Mouse (Mus musculus) limb, embryonic 14.5 days (tissue): Measurements from ENCODE around the gene Plcb4. TPM values are rescaled to one million over a fixed set of nuclear protein-coding genes. Genes with fewer than 3 reads are reported as not detected.

Experiments used
- ATAC-seq: fragments of 200-750 bp; cut with Nextera tagmentation; 2 replicates; pipeline ENCODE4 v1.8.0; 2017; ENCODE audit warnings: low read depth, moderate number of reproducible peaks, moderate TSS enrichment; ENCODE audit not compliant: low FRiP score
- DNase-seq: peaks from one replicate; pipeline ENCODE4 v3.0.0-alpha.2; 2015; ENCODE audit warnings: low spot score
- H3K27ac ChIP-seq: fragments of 300-500 bp; sonication (generic); replicated peaks from 2 replicates; pipeline ENCODE4 v1.5.1; 2014; ENCODE audit warnings: low read depth, mild to moderate bottlenecking, low read length, moderate library complexity, mixed read lengths
- H3K27me3 ChIP-seq: fragments of 300-500 bp; sonication (generic); 2 replicates; pipeline ENCODE4 v1.6.1; 2014; ENCODE audit warnings: low read length, mixed read lengths; ENCODE audit not compliant: control insufficient read depth, insufficient read depth
- H3K36me3 ChIP-seq: fragments of 300-500 bp; sonication (generic); 2 replicates; pipeline ENCODE4 v1.6.1; 2014; ENCODE audit warnings: mild to moderate bottlenecking, low read length, moderate library complexity, mixed read lengths; ENCODE audit not compliant: control insufficient read depth, insufficient read depth
- H3K4me1 ChIP-seq: fragments of 300-500 bp; sonication (generic); 2 replicates; pipeline ENCODE4 v1.6.1; 2014; ENCODE audit warnings: antibody characterized with exemption, low read length, mixed read lengths; ENCODE audit not compliant: control insufficient read depth, insufficient read depth
- H3K4me2 ChIP-seq: fragments of 300-500 bp; sonication (generic); replicated peaks from 2 replicates; pipeline ENCODE4 v1.6.1; 2014; ENCODE audit warnings: low read depth, mild to moderate bottlenecking, low read length, moderate library complexity; ENCODE audit not compliant: severe bottlenecking
- H3K4me3 ChIP-seq: fragments of 300-500 bp; sonication (generic); replicated peaks from 2 replicates; pipeline ENCODE4 v1.5.1; 2014; ENCODE audit warnings: low read length
- H3K9ac ChIP-seq: fragments of 300-500 bp; sonication (generic); 2 replicates; pipeline ENCODE4 v1.6.1; 2014; ENCODE audit warnings: mild to moderate bottlenecking, low read depth, low read length, moderate library complexity; ENCODE audit not compliant: severe bottlenecking
- H3K9me3 ChIP-seq: fragments of 300-500 bp; sonication (generic); 2 replicates; pipeline ENCODE4 v1.6.1; 2016; ENCODE audit warnings: low read length; ENCODE audit not compliant: control insufficient read depth
- POLR2A ChIP-seq: fragments of 200-500 bp; IDR thresholded peaks from 2 replicates; pipeline ENCODE4 v1.8.0; 2012; ENCODE audit warnings: inconsistent platforms, mild to moderate bottlenecking, moderate library complexity, borderline replicate concordance; ENCODE audit not compliant: insufficient read depth, insufficient read length; ENCODE audit errors: extremely low read depth
- WGBS: fragments of 180-500 bp; shearing (Covaris S2); extraction: QIAGEN DNeasy Blood & Tissue Kit; methylation state at CpG from one replicate; pipeline ENCODE4 v1.1.7; 2014; 5-methylcytosine and 5-hydroxymethylcytosine counted together
- polyA plus RNA-seq, 2 experiments: library from polyadenylated mRNA; depleted of rRNA in 1 of 2; stranded (reverse) in 1 of 2; unstranded in 1 of 2; fragments of >200 nt; fragmentation: Nextera tagmentation in 1 of 2; extraction: Ambion mirVana in 1 of 2; gene quantifications; 2 replicates each; pipeline versions ENCODE4 v1.2.1 to v1.2.3; 2012 to 2014

The Plcb4 gene
- polyA plus RNA-seq, 2 experiments, result 13.1 to 23.1 TPM

DNA sequence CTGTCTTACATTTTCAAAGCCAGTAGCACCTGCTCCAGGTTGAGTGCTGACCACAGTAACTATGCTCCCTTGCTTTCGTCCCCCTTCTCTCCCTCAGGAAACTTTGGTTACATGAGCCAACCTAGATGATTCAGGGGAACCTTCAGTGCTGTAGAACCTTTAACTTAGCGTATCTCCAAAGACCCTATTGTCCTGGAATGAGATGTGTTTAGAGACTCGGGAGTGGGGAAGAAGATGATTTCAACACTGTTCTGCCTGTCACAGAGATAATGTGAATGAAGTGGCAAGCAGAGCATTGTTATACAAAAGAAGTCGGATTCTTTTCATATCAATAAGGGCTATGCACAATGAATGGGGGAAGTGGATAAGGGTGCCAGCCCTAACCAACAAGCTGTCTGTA, 10.8 kb upstream of the Plcb4 start:
- TF ChIP-seq POLR2A, result no peak
- Histone ChIP-seq H3K27ac (no peak overlapping the region), H3K4me3 (no peak overlapping the region), H3K4me2 (no peak overlapping the region), H3K4me1 (no peaks in the 10 kb centered on the region), H3K36me3 (no peaks in the 10 kb centered on the region), H3K27me3 (no peaks in the 10 kb centered on the region), H3K9ac (no peak overlapping the region), H3K9me3 (no peaks in the 10 kb centered on the region)
- ATAC-seq (no peak), DNase-seq (no peak)
- WGBS, result 86% methylated on average over 4 of the region's 4 CpGs

DNA sequence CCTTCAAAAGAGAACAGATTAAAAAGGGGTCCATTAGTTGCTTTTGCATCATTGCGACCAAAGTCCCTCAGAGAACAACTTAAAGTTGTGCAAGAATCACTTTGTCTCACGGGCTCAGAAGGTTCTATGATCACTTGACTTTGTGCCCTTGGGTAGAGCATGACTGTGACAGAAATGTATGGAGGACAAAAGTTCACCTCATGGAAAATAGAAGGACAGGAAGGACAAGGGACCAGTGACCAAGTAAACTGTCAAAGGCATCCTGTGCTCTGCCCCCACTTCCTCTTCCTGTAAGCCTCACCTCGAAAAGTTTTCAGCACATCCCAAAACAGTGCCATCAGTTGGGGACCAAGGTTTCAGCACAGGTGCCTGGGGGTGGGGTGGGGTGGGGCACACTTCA, 7.9 kb upstream of the Plcb4 start:
- Histone ChIP-seq H3K9me3 (no peaks in the 10 kb centered on the region), H3K4me1 (no peaks in the 10 kb centered on the region), H3K27me3 (no peaks in the 10 kb centered on the region), H3K27ac (no peak overlapping the region), H3K4me2 (no peak overlapping the region), H3K4me3 (no peak overlapping the region), H3K36me3 (no peaks in the 10 kb centered on the region), H3K9ac (no peak overlapping the region)
- DNase-seq (no peak), ATAC-seq (no peak)
- 82% methylated on average over 3 of the region's 3 CpGs for WGBS
- no peak for TF ChIP-seq POLR2A

DNA sequence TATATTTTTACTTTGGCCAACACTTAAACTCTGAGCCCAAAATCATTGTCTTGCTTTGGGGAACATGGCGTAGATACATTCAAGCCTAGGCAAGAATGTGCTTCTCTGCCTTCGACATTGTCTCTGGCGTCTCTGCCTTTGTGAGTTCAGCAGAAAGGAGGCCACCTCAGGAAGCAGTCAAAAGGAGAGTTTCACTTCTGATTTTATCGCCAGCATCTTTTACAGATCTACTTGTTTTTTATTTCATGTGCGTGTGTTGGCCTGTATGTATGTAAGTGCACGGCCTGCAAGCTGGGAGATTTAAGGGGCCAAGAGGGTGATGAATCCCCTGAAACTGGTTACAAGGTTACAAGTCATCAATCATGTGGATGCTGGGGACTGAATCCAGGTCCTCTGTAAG, 6.8 kb upstream of the Plcb4 start:
- 85% methylated on average over 6 of the region's 6 CpGs for WGBS
- Histone ChIP-seq H3K4me3 (no peak overlapping the region), H3K36me3 (no peaks in the 10 kb centered on the region), H3K27me3 (no peaks in the 10 kb centered on the region), H3K9me3 (no peaks in the 10 kb centered on the region), H3K4me2 (no peak overlapping the region), H3K4me1 (no peaks in the 10 kb centered on the region), H3K27ac (no peak overlapping the region), H3K9ac (no peak overlapping the region)
- TF ChIP-seq POLR2A, result no peak
- no peak for ATAC-seq
- no peak for DNase-seq

DNA sequence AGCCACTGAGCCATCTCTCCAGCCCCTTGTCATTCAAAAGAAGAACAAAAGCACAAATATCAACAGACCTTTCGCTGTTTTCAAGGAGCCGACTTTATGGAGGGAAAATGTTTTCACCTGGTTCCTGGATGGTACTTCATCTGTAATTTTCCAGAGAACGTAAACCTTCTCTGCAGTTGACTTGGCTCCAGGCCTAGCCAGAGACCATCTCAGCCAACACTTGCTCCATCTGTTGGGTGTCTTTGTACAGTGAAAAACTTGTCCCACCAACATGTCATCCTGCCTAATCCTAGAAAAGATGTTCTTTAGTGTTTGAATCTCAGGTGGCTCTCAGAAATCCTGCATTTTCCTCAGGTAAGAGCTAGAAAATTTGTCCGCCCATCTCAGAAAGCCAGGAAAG, 6.4 kb upstream of the Plcb4 start:
- H3K27me3 ChIP-seq, result no peaks in the 10 kb centered on the region
- WGBS, result 84% methylated on average over 4 of the region's 4 CpGs
- no peak overlapping the region for H3K9ac ChIP-seq
- DNase-seq (no peak), ATAC-seq (no peak)
- H3K36me3 ChIP-seq, result no peaks in the 10 kb centered on the region
- no peaks in the 10 kb centered on the region for H3K9me3 ChIP-seq
- no peak overlapping the region for H3K27ac ChIP-seq
- H3K4me3 ChIP-seq, result no peak overlapping the region
- no peaks in the 10 kb centered on the region for H3K4me1 ChIP-seq
- TF ChIP-seq POLR2A, result no peak
- H3K4me2 ChIP-seq, result no peak overlapping the region

DNA sequence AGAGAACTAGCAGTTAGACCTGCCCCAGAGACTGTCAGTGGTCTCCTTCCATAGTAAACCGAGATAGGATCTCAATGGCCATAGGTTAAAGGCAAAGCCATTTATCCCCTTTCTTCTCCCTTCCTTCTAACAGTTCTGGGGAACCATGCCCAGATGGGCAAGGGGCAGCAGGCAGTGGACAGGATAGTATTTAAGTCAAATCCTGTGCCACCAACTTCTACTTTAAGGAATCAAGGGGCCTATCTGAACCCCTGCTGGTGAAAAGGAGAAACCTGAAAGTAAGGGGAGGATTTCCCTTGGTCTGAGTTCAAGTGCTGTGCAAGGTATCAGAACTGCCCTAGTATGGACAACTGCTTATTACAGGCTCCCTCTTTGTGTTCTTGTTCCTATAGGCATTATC, 2.9 kb upstream of the Plcb4 start:
- ATAC-seq (no peak), DNase-seq (no peak)
- no peak for TF ChIP-seq POLR2A
- Histone ChIP-seq H3K4me2 (no peak overlapping the region), H3K4me3 (no peak overlapping the region), H3K9ac (no peak overlapping the region), H3K9me3 (no peaks in the 10 kb centered on the region), H3K4me1 (no peaks in the 10 kb centered on the region), H3K27me3 (no peaks in the 10 kb centered on the region), H3K27ac (no peak overlapping the region), H3K36me3 (no peaks in the 10 kb centered on the region)
- 94% methylated on average over 1 of the region's 1 CpGs for WGBS

DNA sequence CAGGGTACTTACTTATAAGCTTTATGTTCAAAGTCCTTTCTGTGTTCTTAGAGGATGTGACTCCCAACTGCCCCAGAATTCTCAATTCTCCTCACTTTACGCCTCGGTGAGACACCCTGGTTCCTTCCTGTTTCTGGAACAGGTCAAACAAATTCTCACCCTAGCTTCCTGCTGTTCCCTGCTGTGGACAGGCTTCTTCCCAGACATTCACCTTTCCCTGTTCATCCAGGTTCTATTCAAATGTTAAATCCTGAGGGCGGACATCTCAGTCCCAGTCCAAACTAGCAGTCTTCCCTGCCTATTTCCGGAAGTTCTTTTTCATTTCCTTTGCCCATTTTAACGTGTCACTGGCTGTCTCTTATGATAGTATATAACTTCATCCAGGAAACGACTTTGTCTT, 2.2 kb upstream of the Plcb4 start:
- H3K4me3 ChIP-seq, result no peak overlapping the region
- DNase-seq, result no peak
- 80% methylated on average over 6 of the region's 6 CpGs for WGBS

More for the DNA sequence above, 2.2 kb upstream of the Plcb4 start:
- Histone ChIP-seq H3K27me3 (no peaks in the 10 kb centered on the region), H3K36me3 (no peaks in the 10 kb centered on the region), H3K4me1 (no peaks in the 10 kb centered on the region), H3K9ac (no peak overlapping the region), H3K27ac (no peak overlapping the region), H3K9me3 (no peaks in the 10 kb centered on the region), H3K4me2 (no peak overlapping the region)
- ATAC-seq, result no peak
- TF ChIP-seq POLR2A, result no peak
